Mouse (Mus musculus): ENCODE data around the gene Icos.

Gene Icos

DNA sequence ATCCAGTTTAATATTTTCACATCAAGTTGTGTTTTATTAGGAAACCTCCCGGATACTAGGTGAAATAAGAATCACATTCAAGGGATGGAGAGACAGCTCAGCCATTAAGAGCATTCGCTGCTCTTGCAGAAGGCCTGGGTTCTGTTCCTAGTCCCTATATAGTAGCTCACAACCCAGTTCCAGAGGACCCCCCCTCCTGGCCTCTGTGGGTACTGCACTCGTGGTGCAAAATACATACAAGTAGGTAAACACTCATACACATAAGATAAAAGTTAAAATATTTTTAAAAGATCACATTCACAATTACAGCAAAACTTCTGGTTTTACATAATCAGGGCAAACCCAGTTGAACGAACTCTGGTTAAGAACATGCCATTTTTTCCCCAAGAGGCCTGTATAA is 15.6 kb upstream of the Icos start:
- no peak for DNase-seq (ENCODE audit: low spot score)

- DNase-seq (ENCODE audit: low spot score), result no peak
Observed at GRCm38 (mm10) chr1:60967521-60967920, 10.2 kb upstream of the Icos start.

- DNase-seq (ENCODE audit: low spot score), result no peak
Observed at GRCm38 (mm10) chr1:60970846-60971245, 6.9 kb upstream of the Icos start.

DNA sequence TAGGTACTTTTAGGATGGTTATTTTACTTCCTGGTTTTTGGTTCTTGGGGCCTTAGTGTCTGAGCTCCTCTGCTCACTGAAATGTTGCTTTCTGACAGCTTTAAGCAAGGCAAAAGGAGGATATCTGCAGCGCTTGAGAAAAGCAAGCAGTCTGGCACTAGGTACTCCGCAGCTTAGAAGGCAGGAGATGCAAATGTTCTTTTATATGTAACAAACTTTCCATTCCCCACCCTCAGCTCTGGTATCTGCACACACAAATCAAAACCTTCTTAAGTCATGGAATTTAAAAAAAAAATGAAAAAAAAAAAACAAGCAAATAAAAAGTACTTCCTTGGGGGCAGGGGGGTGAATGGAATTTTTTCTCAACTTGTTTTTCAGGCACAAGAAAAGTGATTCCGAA is 3.5 kb upstream of the Icos start:
- DNase-seq (ENCODE audit: low spot score), result no peak

- no peak for DNase-seq (ENCODE audit: low spot score)
Observed at GRCm38 (mm10) chr1:60975646-60976294, 2.0 kb upstream of the Icos start.

GRCm38 (mm10) chr1:60979126-60979842 is 1.6 kb downstream of the Icos start:
- DNase-seq (ENCODE audit: low spot score), result no peak

DNA sequence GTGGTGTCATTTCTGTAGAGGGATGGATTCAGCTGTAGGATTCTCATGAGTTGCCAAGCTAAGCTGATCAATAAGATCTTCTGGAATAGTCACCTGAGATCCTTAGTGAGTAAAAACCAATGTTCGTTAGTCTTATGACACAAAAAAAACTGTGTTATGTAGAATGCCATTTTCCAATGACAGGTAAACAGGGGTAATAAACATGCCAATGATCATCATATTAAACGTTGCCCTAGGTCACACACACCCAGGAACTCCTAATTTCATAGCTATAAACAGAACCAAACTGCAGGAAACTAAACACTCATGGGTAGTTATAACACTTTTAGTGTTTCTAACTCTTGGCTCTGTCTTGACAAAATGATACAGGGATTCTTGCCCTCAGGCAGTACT is 2.1 kb downstream of the Icos start:
- no peak for DNase-seq (ENCODE audit: low spot score)

GRCm38 (mm10) chr1:60985075-60985474 is 7.3 kb downstream of the Icos start:
- no peak for DNase-seq (ENCODE audit: low spot score)

GRCm38 (mm10) chr1:60986141-60986540 is 8.4 kb downstream of the Icos start:
- no peak for DNase-seq (ENCODE audit: low spot score)

GRCm38 (mm10) chr1:60989086-60989485 is 11.4 kb downstream of the Icos start:
- DNase-seq (ENCODE audit: low spot score), result no peak

DNA sequence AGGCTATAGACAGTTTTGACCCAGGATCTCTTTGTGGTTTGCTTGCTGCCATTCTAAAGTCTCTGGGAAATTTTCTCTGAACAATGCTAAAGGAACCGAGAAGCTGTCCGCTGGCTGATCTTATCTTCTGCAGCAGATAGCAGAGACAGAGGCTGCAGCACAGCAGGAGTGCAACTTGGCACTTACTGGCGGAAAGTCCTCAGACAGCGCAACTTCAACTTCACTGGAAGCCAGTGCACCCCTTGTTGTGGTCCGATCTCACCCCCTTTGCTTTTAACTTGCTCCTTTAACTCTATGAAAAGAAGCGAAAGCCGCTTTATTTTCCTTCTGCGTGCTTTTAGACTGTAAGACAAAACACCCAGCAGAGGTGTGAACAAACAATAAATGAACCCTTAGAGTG is 12.6 kb downstream of the Icos start:
- no peak for DNase-seq (ENCODE audit: low spot score)

- DNase-seq (ENCODE audit: low spot score), result no peak
Observed at GRCm38 (mm10) chr1:60998008-60998557, 20.4 kb downstream of the Icos start.

DNA sequence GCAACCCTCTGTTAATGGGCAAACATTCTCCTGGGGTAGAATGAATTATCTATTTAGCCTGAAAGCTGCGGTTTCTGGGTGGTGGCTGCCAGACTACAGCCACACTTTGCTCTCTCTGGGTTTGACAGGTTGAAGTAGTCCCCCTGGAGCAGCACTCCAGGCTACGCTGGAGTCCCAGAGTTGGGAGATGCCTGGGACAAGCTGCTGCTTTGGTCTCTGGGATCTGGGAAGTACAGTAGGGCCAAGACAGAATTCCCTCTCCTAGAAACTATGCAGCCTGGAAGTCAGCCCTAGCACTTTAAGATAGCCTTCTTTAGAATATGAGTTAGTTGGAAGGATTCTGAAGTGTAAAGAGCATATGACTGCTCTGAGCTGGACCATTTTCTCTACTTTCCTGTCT is 21.0 kb downstream of the Icos start:
- no peak for DNase-seq (ENCODE audit: low spot score)

DNA sequence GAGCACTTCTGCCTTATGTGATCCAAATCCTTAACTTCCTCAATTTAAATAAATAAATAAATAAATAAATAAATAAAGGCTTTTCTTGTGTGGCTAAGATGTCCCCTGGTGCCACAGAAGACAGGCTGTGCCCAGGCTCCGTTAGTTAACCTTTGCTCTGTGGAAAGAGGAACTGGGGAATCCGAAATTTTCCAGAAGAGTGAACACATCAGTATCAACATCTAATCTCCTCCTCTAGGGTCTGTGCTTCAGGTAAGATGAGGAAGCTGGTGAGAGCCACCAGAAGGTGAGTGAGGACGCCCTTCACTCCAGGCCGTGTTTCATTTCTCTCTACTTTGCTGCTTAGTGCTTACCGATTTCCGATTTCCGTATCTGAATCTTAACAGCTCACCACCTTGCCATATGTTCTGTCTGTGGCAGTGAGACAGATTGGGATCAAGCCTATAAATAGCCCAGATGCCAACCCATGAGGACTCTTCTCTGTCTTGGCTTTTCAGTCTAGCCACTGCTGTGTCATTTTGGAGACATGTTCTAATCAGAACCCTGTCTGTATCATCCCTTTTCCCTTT is 24.1 kb downstream of the Icos start:
- DNase-seq (ENCODE audit: low spot score), result no peak

DNA sequence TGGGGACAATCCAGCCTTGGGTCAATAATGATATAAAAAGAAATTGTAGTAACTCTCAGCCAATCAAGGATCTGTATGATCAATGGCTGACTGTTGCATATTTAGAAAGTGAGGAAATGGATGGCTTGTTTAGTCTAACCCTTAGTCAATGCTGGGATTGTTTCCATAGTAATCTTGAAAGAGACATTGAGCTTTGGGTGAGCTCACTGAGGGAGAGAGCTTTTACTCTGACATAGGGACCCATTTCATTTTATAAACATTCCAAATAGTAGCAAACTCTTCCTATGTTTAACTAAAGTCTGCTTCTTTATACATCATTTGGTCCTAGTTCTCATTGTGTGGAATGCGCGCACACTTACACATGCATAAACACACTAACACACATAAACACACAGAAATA is 28.5 kb downstream of the Icos start:
- DNase-seq (ENCODE audit: low spot score), result no peak

GRCm38 (mm10) chr1:61007516-61007915 is 29.8 kb downstream of the Icos start:
- DNase-seq (ENCODE audit: low spot score), result no peak

GRCm38 (mm10) chr1:61016578-61017118 is 38.9 kb downstream of the Icos start:
- no peak for DNase-seq (ENCODE audit: low spot score)

DNA sequence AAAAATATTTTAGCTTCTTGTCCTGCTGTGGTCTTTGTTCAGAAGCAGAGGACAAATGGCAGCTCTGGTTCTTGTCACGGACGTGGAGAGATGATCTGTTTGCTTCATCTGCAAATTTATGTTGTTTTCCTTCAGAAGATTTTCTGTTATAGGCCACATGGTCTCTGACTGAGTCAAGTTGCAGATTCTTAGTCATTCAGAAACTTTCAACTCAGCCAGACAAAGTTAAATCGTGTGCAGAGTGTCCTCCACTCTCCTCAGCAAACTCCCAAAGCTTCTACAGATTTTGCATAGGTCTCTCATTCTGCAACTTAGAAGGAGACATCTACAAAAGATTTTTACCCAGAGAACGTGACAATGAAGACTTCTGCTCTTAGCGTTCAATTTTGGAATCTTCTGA is 49.0 kb downstream of the Icos start:
- DNase-seq (ENCODE audit: low spot score), result no peak

GRCm38 (mm10) chr1:61027519-61027918 is 49.8 kb downstream of the Icos start:
- DNase-seq (ENCODE audit: low spot score), result no peak

DNA sequence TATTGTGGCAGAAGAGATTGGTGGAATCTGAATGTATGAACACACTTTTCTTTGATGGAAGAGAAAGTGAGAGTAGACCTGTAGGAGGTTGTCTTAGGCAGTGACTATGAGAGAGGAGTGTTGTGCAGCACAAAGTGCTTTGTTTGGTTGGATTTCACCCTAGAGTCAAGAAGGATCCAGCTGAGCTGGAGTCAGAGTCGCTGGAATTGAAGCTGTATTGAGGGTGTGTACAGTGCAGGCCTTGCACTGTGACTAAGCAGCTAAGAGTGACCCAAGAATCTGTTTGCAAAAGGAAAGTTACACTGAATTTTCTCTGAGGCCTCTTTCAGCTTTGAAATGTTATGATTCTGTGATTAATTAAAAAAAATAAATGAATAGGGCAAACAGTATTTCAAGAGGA is 52.2 kb downstream of the Icos start:
- no peak for DNase-seq (ENCODE audit: low spot score)

- DNase-seq (ENCODE audit: low spot score), result no peak
Observed at GRCm38 (mm10) chr1:61030532-61030931, 52.8 kb downstream of the Icos start.

DNA sequence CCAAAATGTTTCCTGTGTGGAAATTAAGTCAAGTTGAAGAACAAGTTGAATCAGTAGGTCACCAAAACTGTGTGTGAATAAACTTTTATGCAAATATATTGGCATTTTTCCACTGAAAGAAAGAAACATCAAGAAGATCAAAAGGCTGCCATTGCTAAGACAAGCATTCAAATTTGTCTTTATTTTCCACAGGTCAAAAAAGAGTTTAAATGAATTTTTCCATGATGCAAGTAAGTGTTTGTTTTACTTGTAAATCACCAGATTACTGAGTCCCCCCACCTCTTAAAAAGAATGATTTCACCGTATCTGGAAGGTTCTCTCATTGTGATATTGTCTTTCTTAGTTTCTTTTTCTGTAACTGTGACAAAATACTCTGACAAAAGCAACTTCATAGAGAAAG is 57.5 kb downstream of the Icos start:
- DNase-seq (ENCODE audit: low spot score), result no peak

DNA sequence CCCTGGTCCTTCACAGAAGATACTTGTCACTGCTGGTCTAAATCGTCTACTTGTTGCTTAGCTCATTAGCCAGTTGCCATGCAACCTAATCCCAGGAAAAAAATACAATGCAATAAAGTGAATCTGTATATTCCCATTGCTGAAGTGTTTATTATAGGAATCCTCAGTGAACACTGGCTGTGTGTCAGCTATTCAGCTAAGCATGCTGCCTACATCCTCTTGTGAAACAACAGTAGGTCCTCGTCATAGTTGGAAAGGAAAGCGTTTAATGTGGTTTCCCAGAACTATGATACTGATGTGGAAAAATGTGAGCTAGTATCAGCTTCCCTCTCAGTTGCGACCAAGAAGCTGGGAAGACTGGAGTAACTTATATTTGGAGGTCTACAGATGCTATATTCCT is 60.5 kb downstream of the Icos start:
- no peak for DNase-seq (ENCODE audit: low spot score)
